Mouse (Mus musculus) lung, postnatal 10 days (tissue): ENCODE measurements at regions not wholly inside any gene's neighbourhood (a gene's known extent, or its start where the extent isn't known, plus 50 kb on each side); places are given as distances from the start of the nearest gene placed in this dataset.
A peak's percentile ranks its signal among the peaks of the same experiment; 100 is the strongest.

Experiments
- DNase-seq: peaks from one replicate; pipeline ENCODE4 v3.0.0; 2021

GRCm38 (mm10) chr10:19127581-19128291 is 112.3 kb upstream of the Tnfaip3 start:
- DNase-seq: no peak

GRCm38 (mm10) chr10:19126922-19127321 is 111.5 kb upstream of the Tnfaip3 start:
- DNase-seq: no peak

GRCm38 (mm10) chr10:19126438-19126837 is 111.0 kb upstream of the Tnfaip3 start:
- no peak for DNase-seq

- peak; percentile 64 for DNase-seq
Measured at GRCm38 (mm10) chr10:19123691-19124090, 108.2 kb upstream of the Tnfaip3 start.

- peak; percentile 64 for DNase-seq
Measured at GRCm38 (mm10) chr10:19122221-19122620, 106.8 kb upstream of the Tnfaip3 start.

- DNase-seq: no peak
Measured at GRCm38 (mm10) chr10:19119281-19120049, 104.0 kb upstream of the Tnfaip3 start.

- DNase-seq: no peak
Measured at GRCm38 (mm10) chr10:19118569-19119280, 103.3 kb upstream of the Tnfaip3 start.

- no peak for DNase-seq
Measured at GRCm38 (mm10) chr10:19117071-19117605, 101.7 kb upstream of the Tnfaip3 start.

- DNase-seq: no peak
Measured at GRCm38 (mm10) chr10:19112459-19112858, 97.0 kb upstream of the Tnfaip3 start.

GRCm38 (mm10) chr10:19105231-19105681 is 89.8 kb upstream of the Tnfaip3 start:
- DNase-seq: no peak

GRCm38 (mm10) chr10:19104671-19105203 is 89.3 kb upstream of the Tnfaip3 start:
- DNase-seq: no peak

GRCm38 (mm10) chr10:19099369-19100285 is 84.2 kb upstream of the Tnfaip3 start:
- no peak for DNase-seq

GRCm38 (mm10) chr10:19094297-19094696 is 78.8 kb upstream of the Tnfaip3 start:
- DNase-seq: peak; percentile 70

GRCm38 (mm10) chr10:19093689-19094088 is 78.2 kb upstream of the Tnfaip3 start:
- no peak for DNase-seq

- DNase-seq: no peak
Measured at GRCm38 (mm10) chr10:19091949-19092348, 76.5 kb upstream of the Tnfaip3 start.

- DNase-seq: no peak
Measured at GRCm38 (mm10) chr10:19091110-19091509, 75.7 kb upstream of the Tnfaip3 start.

GRCm38 (mm10) chr10:19086995-19087394 is 71.5 kb upstream of the Tnfaip3 start:
- no peak for DNase-seq

- DNase-seq: no peak
Measured at GRCm38 (mm10) chr10:19082136-19082535, 66.7 kb upstream of the Tnfaip3 start.

GRCm38 (mm10) chr10:19078047-19078446 is 62.6 kb upstream of the Tnfaip3 start:
- DNase-seq: no peak

GRCm38 (mm10) chr10:19068377-19068776 is 52.9 kb upstream of the Tnfaip3 start:
- no peak for DNase-seq

- no peak for DNase-seq
Measured at GRCm38 (mm10) chr10:19067623-19068022, 52.2 kb upstream of the Tnfaip3 start.

- no peak for DNase-seq
Measured at GRCm38 (mm10) chr10:19066821-19067350, 51.4 kb upstream of the Tnfaip3 start.
